In genomic region chr4:88163511-88164247, GRCm38 (mm10) we compare ENCODE assay signal across 27 mouse cellular contexts.
DNase-seq lines count a peak whose midpoint lies in the region; ATAC-seq and TF ChIP-seq lines count a peak whose summit lies in the region.
"Had no signal": no experiment of that assay in that cellular context is flagged by ENCODE, and none has a peak within 500 bp of the region (broad histone marks: within the 10 kb centered on the region; RNA-seq: fewer than 3 reads in every experiment).

No protein-coding gene starts in this region.

- WGBS in forebrain, embryonic 12.5 days = 64% methylated on average over 13 of the region's 13 CpGs
- 79% methylated on average over 13 of the region's 13 CpGs for WGBS in forebrain, embryonic 11.5 days
- WGBS in midbrain, embryonic 11.5 days = 66% methylated on average over 13 of the region's 13 CpGs
- 86% methylated on average over 13 of the region's 13 CpGs for WGBS in midbrain, embryonic 10.5 days
- 27% methylated on average over 13 of the region's 13 CpGs for WGBS in midbrain, embryonic 14.5 days
- WGBS in neural tube, embryonic 14.5 days = 32% methylated on average over 13 of the region's 13 CpGs
- 98% methylated on average over 13 of the region's 13 CpGs for WGBS in thymus, adult 2 months

- H3K36me3 ChIP-seq in forebrain, embryonic 12.5 days (replicated peaks) = no peaks in the 10 kb centered on the region
- H3K36me3 ChIP-seq in forebrain, embryonic 11.5 days (ENCODE audit: control insufficient read depth, insufficient read depth, low read length) = no peaks in the 10 kb centered on the region
- H3K36me3 ChIP-seq in midbrain, embryonic 11.5 days (ENCODE audit: control insufficient read depth, insufficient read depth, low read length) = no peaks in the 10 kb centered on the region
- no peaks in the 10 kb centered on the region for H3K36me3 ChIP-seq in midbrain, embryonic 10.5 days
- no peaks in the 10 kb centered on the region for H3K36me3 ChIP-seq in midbrain, embryonic 14.5 days (ENCODE audit: control insufficient read depth, insufficient read depth, low read length)
- no peaks in the 10 kb centered on the region for H3K36me3 ChIP-seq in neural tube, embryonic 14.5 days (ENCODE audit: control insufficient read depth, insufficient read depth, low read length)
- no peaks in the 10 kb centered on the region for H3K36me3 ChIP-seq in thymus, adult 2 months (ENCODE audit: control insufficient read depth, insufficient read depth, low read length)
- H3K36me3 ChIP-seq: embryonic facial prominence, embryonic 10.5 days; heart, embryonic 13.5 days; limb, embryonic 10.5 days; liver, embryonic 15.5 days; lung, embryonic 15.5 days had no signal

- no peaks in the 10 kb centered on the region for H3K9me3 ChIP-seq in forebrain, embryonic 12.5 days
- H3K9me3 ChIP-seq in forebrain, embryonic 11.5 days (ENCODE audit: control insufficient read depth, low read length) = no peaks in the 10 kb centered on the region
- no peaks in the 10 kb centered on the region for H3K9me3 ChIP-seq in midbrain, embryonic 11.5 days (ENCODE audit: control insufficient read depth, low read length)
- no peaks in the 10 kb centered on the region for H3K9me3 ChIP-seq in midbrain, embryonic 10.5 days (replicated peaks)
- H3K9me3 ChIP-seq in midbrain, embryonic 14.5 days (ENCODE audit: control insufficient read depth, low read length) = no peaks in the 10 kb centered on the region
- no peaks in the 10 kb centered on the region for H3K9me3 ChIP-seq in neural tube, embryonic 14.5 days (ENCODE audit: control insufficient read depth, low read length)
- H3K9me3 ChIP-seq: embryonic facial prominence, embryonic 10.5 days; heart, embryonic 13.5 days; limb, embryonic 10.5 days; liver, embryonic 15.5 days; lung, embryonic 15.5 days had no signal

- H3K4me3 ChIP-seq in forebrain, embryonic 12.5 days (replicated peaks) = no peak overlapping the region
- no peak overlapping the region for H3K4me3 ChIP-seq in forebrain, embryonic 11.5 days (ENCODE audit: low read depth, low read length)
- H3K4me3 ChIP-seq in midbrain, embryonic 11.5 days (ENCODE audit: low read depth, low read length) = no peak overlapping the region
- no peak overlapping the region for H3K4me3 ChIP-seq in midbrain, embryonic 10.5 days
- H3K4me3 ChIP-seq in midbrain, embryonic 14.5 days (replicated peaks; ENCODE audit: low read depth, low read length) = no peak overlapping the region
- H3K4me3 ChIP-seq in neural tube, embryonic 14.5 days (ENCODE audit: low read depth, low read length) = no peak overlapping the region
- H3K4me3 ChIP-seq in thymus, adult 2 months (ENCODE audit: control insufficient read depth, insufficient read depth, low read length) = no peak overlapping the region
- H3K4me3 ChIP-seq: embryonic facial prominence, embryonic 10.5 days; heart, embryonic 13.5 days; limb, embryonic 10.5 days; liver, embryonic 15.5 days; lung, embryonic 15.5 days; myocyte had no signal

- TF ChIP-seq CTCF in thymus, adult 2 months (IDR thresholded peaks at IDR 0.05; ENCODE audit: borderline replicate concordance, control insufficient read depth, extremely low read depth, insufficient read depth, low read length, poor library complexity) = no peak

- H3K27me3 ChIP-seq in forebrain, embryonic 12.5 days = no peaks in the 10 kb centered on the region
- H3K27me3 ChIP-seq in forebrain, embryonic 11.5 days (ENCODE audit: control insufficient read depth, insufficient read depth, low read length) = no peaks in the 10 kb centered on the region
- H3K27me3 ChIP-seq in midbrain, embryonic 11.5 days (ENCODE audit: control insufficient read depth, insufficient read depth, low read length) = no peaks in the 10 kb centered on the region
- no peaks in the 10 kb centered on the region for H3K27me3 ChIP-seq in midbrain, embryonic 10.5 days (ENCODE audit: low read depth, poor library complexity, severe bottlenecking)
- no peaks in the 10 kb centered on the region for H3K27me3 ChIP-seq in midbrain, embryonic 14.5 days (ENCODE audit: control insufficient read depth, insufficient read depth, low read length)
- no peaks in the 10 kb centered on the region for H3K27me3 ChIP-seq in neural tube, embryonic 14.5 days (ENCODE audit: control insufficient read depth, insufficient read depth, low read length)
- no peaks in the 10 kb centered on the region for H3K27me3 ChIP-seq in thymus, adult 2 months (ENCODE audit: control insufficient read depth, insufficient read depth, low read length)
- H3K27me3 ChIP-seq: heart, embryonic 13.5 days; liver, embryonic 15.5 days; lung, embryonic 15.5 days had no signal

- no peak for DNase-seq in forebrain, embryonic 11.5 days (ENCODE audit: low spot score)
- DNase-seq in midbrain, embryonic 11.5 days (ENCODE audit: low spot score, missing footprints) = no peak
- DNase-seq in midbrain, embryonic 10.5 days (ENCODE audit: low spot score) = no peak
- DNase-seq in midbrain, embryonic 14.5 days = peak; percentile 69
- DNase-seq in retina, postnatal 1 day = no peak
- no peak for DNase-seq in thymus, adult 2 months
- DNase-seq: adrenal gland, postnatal 10 days; cerebellum, adult 9-10 months; gastrocnemius, postnatal 25 days; heart, adult 18-20 months; heart, postnatal 14 days; kidney, adult 8-10 months; kidney, postnatal 14 days; liver; lung, postnatal 4 days; right cerebral cortex, adult 18-20 months; thymus, adult 18-20 months; thymus, postnatal 4 days had no signal

- H3K4me1 ChIP-seq in forebrain, embryonic 12.5 days = peaks cover 20% of the 10 kb centered on the region; the same call in 1 of the 2 replicates
- no peaks in the 10 kb centered on the region for H3K4me1 ChIP-seq in forebrain, embryonic 11.5 days (replicated peaks; ENCODE audit: control insufficient read depth, insufficient read depth, low read length)
- H3K4me1 ChIP-seq in midbrain, embryonic 11.5 days (ENCODE audit: control insufficient read depth, insufficient read depth, low read length) = peaks cover 6% of the 10 kb centered on the region
- H3K4me1 ChIP-seq in midbrain, embryonic 10.5 days = peaks cover 21% of the 10 kb centered on the region
- peaks cover 24% of the 10 kb centered on the region for H3K4me1 ChIP-seq in midbrain, embryonic 14.5 days (ENCODE audit: control insufficient read depth, insufficient read depth, low read length)
- peaks cover 5% of the 10 kb centered on the region; the same call in 1 of the 2 replicates for H3K4me1 ChIP-seq in neural tube, embryonic 14.5 days (ENCODE audit: control insufficient read depth, insufficient read depth, low read length)
- H3K4me1 ChIP-seq in thymus, adult 2 months (replicated peaks; ENCODE audit: control insufficient read depth, insufficient read depth, low read length) = peaks cover 10% of the 10 kb centered on the region
- H3K4me1 ChIP-seq: limb, embryonic 10.5 days; lung, embryonic 15.5 days had no signal

- no peak for TF ChIP-seq POLR2A in thymus, adult 2 months (IDR thresholded peaks at IDR 0.05; ENCODE audit: control insufficient read depth, extremely low read depth, insufficient read depth, low read length, poor library complexity)

- H3K27ac ChIP-seq in forebrain, embryonic 12.5 days = no peak overlapping the region; the same call in 1 of the 2 replicates
- no peak overlapping the region for H3K27ac ChIP-seq in forebrain, embryonic 11.5 days (ENCODE audit: low read depth, low read length)
- no peak overlapping the region for H3K27ac ChIP-seq in midbrain, embryonic 11.5 days (ENCODE audit: low read depth, low read length)
- H3K27ac ChIP-seq in midbrain, embryonic 10.5 days (replicated peaks) = no peak overlapping the region
- peak overlapping the region; percentile 63 for H3K27ac ChIP-seq in midbrain, embryonic 14.5 days (replicated peaks; ENCODE audit: low read depth, low read length)
- H3K27ac ChIP-seq in neural tube, embryonic 14.5 days (ENCODE audit: low read depth, low read length) = no peak overlapping the region; the same call in 1 of the 2 replicates
- no peak overlapping the region for H3K27ac ChIP-seq in thymus, adult 2 months (ENCODE audit: control insufficient read depth, insufficient read depth, low read length)
- H3K27ac ChIP-seq: embryonic facial prominence, embryonic 10.5 days; heart, embryonic 13.5 days; limb, embryonic 10.5 days; liver, embryonic 15.5 days; lung, embryonic 15.5 days had no signal

- peak; percentile 62 for ATAC-seq in forebrain, embryonic 12.5 days (ENCODE audit: low FRiP score)
- no peak for ATAC-seq in forebrain, embryonic 11.5 days (replicated peaks; ENCODE audit: low FRiP score)
- ATAC-seq in midbrain, embryonic 11.5 days (ENCODE audit: low FRiP score) = peak; percentile 70; the same call in 1 of the 2 replicates
- peak; percentile 55; the same call in 1 of the 2 replicates for ATAC-seq in midbrain, embryonic 14.5 days (ENCODE audit: low FRiP score, low TSS enrichment)
- ATAC-seq in neural tube, embryonic 14.5 days (ENCODE audit: low read depth) = peak; percentile 22; the same call in 1 of the 2 replicates
- ATAC-seq: inflammation-experienced regulatory T-cells, adult 6 months had no signal

- no peak overlapping the region for H3K9ac ChIP-seq in forebrain, embryonic 12.5 days
- no peak overlapping the region for H3K9ac ChIP-seq in forebrain, embryonic 11.5 days (ENCODE audit: low read length)
- H3K9ac ChIP-seq in midbrain, embryonic 11.5 days (ENCODE audit: low read length) = no peak overlapping the region
- peak overlapping the region; percentile 20; the same call in 1 of the 2 replicates for H3K9ac ChIP-seq in midbrain, embryonic 14.5 days (replicated peaks; ENCODE audit: low read length)
- H3K9ac ChIP-seq in neural tube, embryonic 14.5 days (replicated peaks; ENCODE audit: low read depth, low read length) = no peak overlapping the region
- H3K9ac ChIP-seq: heart, embryonic 13.5 days; liver, embryonic 15.5 days; lung, embryonic 15.5 days had no signal

- no peak overlapping the region for H3K4me2 ChIP-seq in forebrain, embryonic 12.5 days
- no peak overlapping the region for H3K4me2 ChIP-seq in forebrain, embryonic 11.5 days (ENCODE audit: low read depth, low read length, severe bottlenecking)
- no peak overlapping the region for H3K4me2 ChIP-seq in midbrain, embryonic 11.5 days
- H3K4me2 ChIP-seq in midbrain, embryonic 14.5 days (ENCODE audit: low read length) = peak overlapping the region; percentile 20
- no peak overlapping the region for H3K4me2 ChIP-seq in neural tube, embryonic 14.5 days (ENCODE audit: low read depth, low read length)
- H3K4me2 ChIP-seq: heart, embryonic 13.5 days; liver, embryonic 15.5 days; lung, embryonic 15.5 days had no signal
